20 mouse cellular contexts compared by ENCODE assay signal in the genomic region with DNA sequence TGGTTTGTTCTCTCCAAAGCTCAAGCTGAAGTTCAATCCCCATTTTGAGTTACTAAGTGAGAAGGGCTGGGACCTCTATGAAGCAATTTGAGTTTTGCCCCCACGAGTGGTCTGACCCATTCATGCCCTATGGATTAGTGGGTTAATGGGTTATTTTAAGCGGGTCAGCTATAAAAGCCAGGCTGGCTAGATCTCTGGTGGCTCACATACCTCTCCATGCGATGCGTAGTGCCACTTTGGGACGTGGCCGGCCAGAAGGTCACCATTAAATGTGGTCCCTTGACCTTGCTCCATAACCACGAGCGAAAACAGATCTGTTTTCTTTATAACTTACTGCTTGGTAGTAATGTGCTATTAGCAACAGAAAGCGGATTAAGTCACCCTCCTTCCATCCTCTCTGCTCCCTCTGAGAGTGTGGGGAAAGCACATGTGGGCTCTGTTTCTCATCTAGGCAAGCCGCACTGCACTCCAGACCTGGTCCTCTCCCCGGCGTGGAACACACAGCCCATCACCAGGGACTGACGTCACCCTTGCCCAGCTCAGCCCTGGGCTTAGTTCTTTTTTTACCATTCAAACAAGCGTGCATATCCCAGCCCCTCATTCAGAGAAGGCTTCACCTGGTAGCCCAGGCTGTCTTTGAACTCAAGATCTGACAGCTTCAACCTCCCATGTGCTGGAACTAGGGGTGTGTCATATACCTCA. TPM values are rescaled to one million over a fixed set of nuclear protein-coding genes. Genes with fewer than 3 reads are reported as not detected.
DNase-seq lines count a peak whose midpoint lies in the region; ATAC-seq and TF ChIP-seq lines count a peak whose summit lies in the region.
"Had no signal": no experiment of that assay in that cellular context is flagged by ENCODE, and none has a peak within 500 bp of the region (broad histone marks: within the 10 kb centered on the region; RNA-seq: fewer than 3 reads in every experiment).

No protein-coding gene starts in this region.

- WGBS in hindbrain, embryonic 15.5 days: 86% methylated on average over 14 of the region's 14 CpGs
- WGBS in hindbrain, embryonic 10.5 days: 78% methylated on average over 14 of the region's 14 CpGs
- WGBS in midbrain, embryonic 11.5 days: 72% methylated on average over 14 of the region's 14 CpGs
- WGBS in midbrain, embryonic 14.5 days: 72% methylated on average over 14 of the region's 14 CpGs
- 32% methylated on average over 14 of the region's 14 CpGs for WGBS in limb, embryonic 12.5 days
- 88% methylated on average over 14 of the region's 14 CpGs for WGBS in lung, postnatal 0 days

- no peak overlapping the region for H3K4me3 ChIP-seq in hindbrain, embryonic 15.5 days
- no peak overlapping the region for H3K4me3 ChIP-seq in hindbrain, embryonic 10.5 days
- no peak overlapping the region for H3K4me3 ChIP-seq in midbrain, embryonic 11.5 days (ENCODE audit: low read depth, low read length)
- H3K4me3 ChIP-seq in midbrain, embryonic 14.5 days (replicated peaks; ENCODE audit: low read depth, low read length): no peak overlapping the region
- H3K4me3 ChIP-seq in limb, embryonic 12.5 days (replicated peaks): no peak overlapping the region
- H3K4me3 ChIP-seq in lung, postnatal 0 days (ENCODE audit: low read depth, low read length): no peak overlapping the region
- H3K4me3 ChIP-seq: forebrain, embryonic 13.5 days; liver, embryonic 12.5 days; stomach, embryonic 15.5 days had no signal

- H3K36me3 ChIP-seq in hindbrain, embryonic 15.5 days: no peaks in the 10 kb centered on the region
- no peaks in the 10 kb centered on the region for H3K36me3 ChIP-seq in hindbrain, embryonic 10.5 days
- H3K36me3 ChIP-seq in midbrain, embryonic 11.5 days (ENCODE audit: control insufficient read depth, insufficient read depth, low read length): no peaks in the 10 kb centered on the region
- H3K36me3 ChIP-seq in midbrain, embryonic 14.5 days (ENCODE audit: control insufficient read depth, insufficient read depth, low read length): no peaks in the 10 kb centered on the region
- H3K36me3 ChIP-seq in limb, embryonic 12.5 days: no peaks in the 10 kb centered on the region
- H3K36me3 ChIP-seq in lung, postnatal 0 days (ENCODE audit: insufficient read depth, low read length): no peaks in the 10 kb centered on the region
- H3K36me3 ChIP-seq: liver, embryonic 12.5 days; stomach, embryonic 15.5 days had no signal

- DNase-seq in hindbrain, embryonic 10.5 days (ENCODE audit: low spot score): no peak
- DNase-seq in midbrain, embryonic 11.5 days (ENCODE audit: low spot score, missing footprints): peak; percentile 82
- DNase-seq in midbrain, embryonic 14.5 days: no peak
- no peak for DNase-seq in urinary bladder, postnatal 14 days (ENCODE audit: low spot score)
- no peak for DNase-seq in lung, postnatal 0 days (ENCODE audit: low spot score)
- DNase-seq: adrenal gland, postnatal 36 days; cerebellum, adult 9-10 months; heart, adult 11 months; kidney, postnatal 36 days; lung, adult 18-20 months; lung, postnatal 14 days; thymus, adult 18-20 months; thymus, postnatal 36 days had no signal

- H3K27ac ChIP-seq in hindbrain, embryonic 15.5 days (replicated peaks): no peak overlapping the region
- H3K27ac ChIP-seq in hindbrain, embryonic 10.5 days: no peak overlapping the region
- H3K27ac ChIP-seq in midbrain, embryonic 11.5 days (ENCODE audit: low read depth, low read length): no peak overlapping the region
- H3K27ac ChIP-seq in midbrain, embryonic 14.5 days (replicated peaks; ENCODE audit: low read depth, low read length): no peak overlapping the region
- no peak overlapping the region for H3K27ac ChIP-seq in limb, embryonic 12.5 days
- no peak overlapping the region for H3K27ac ChIP-seq in lung, postnatal 0 days (ENCODE audit: low read length)
- H3K27ac ChIP-seq: forebrain, embryonic 13.5 days; liver, embryonic 12.5 days; stomach, embryonic 15.5 days had no signal

- H3K9ac ChIP-seq in hindbrain, embryonic 15.5 days: no peak overlapping the region
- no peak overlapping the region for H3K9ac ChIP-seq in midbrain, embryonic 11.5 days (ENCODE audit: low read length)
- no peak overlapping the region for H3K9ac ChIP-seq in midbrain, embryonic 14.5 days (replicated peaks; ENCODE audit: low read length)
- no peak overlapping the region for H3K9ac ChIP-seq in limb, embryonic 12.5 days (replicated peaks)
- no peak overlapping the region for H3K9ac ChIP-seq in lung, postnatal 0 days (replicated peaks; ENCODE audit: low read depth)
- H3K9ac ChIP-seq: forebrain, embryonic 13.5 days; liver, embryonic 12.5 days; stomach, embryonic 15.5 days had no signal

- no peak for TF ChIP-seq EP300 in lung, postnatal 0 days (IDR thresholded peaks at IDR 0.05)

- H3K4me2 ChIP-seq in hindbrain, embryonic 15.5 days: no peak overlapping the region
- H3K4me2 ChIP-seq in midbrain, embryonic 11.5 days: no peak overlapping the region
- H3K4me2 ChIP-seq in midbrain, embryonic 14.5 days (ENCODE audit: low read length): no peak overlapping the region
- no peak overlapping the region for H3K4me2 ChIP-seq in limb, embryonic 12.5 days
- H3K4me2 ChIP-seq in lung, postnatal 0 days (replicated peaks; ENCODE audit: low read depth, low read length): no peak overlapping the region
- H3K4me2 ChIP-seq: forebrain, embryonic 13.5 days; heart, embryonic 11.5 days; liver, embryonic 12.5 days; stomach, embryonic 15.5 days had no signal

- no peaks in the 10 kb centered on the region for H3K27me3 ChIP-seq in hindbrain, embryonic 15.5 days
- no peaks in the 10 kb centered on the region for H3K27me3 ChIP-seq in hindbrain, embryonic 10.5 days (ENCODE audit: insufficient read depth, poor library complexity, severe bottlenecking)
- no peaks in the 10 kb centered on the region for H3K27me3 ChIP-seq in midbrain, embryonic 11.5 days (ENCODE audit: control insufficient read depth, insufficient read depth, low read length)
- no peaks in the 10 kb centered on the region for H3K27me3 ChIP-seq in midbrain, embryonic 14.5 days (ENCODE audit: control insufficient read depth, insufficient read depth, low read length)
- 0 out of 2 replicates have a peak, but pooled peaks cover 11% of the 10 kb centered on the region for H3K27me3 ChIP-seq in limb, embryonic 12.5 days
- H3K27me3 ChIP-seq in lung, postnatal 0 days (replicated peaks; ENCODE audit: insufficient read depth, low read length): no peaks in the 10 kb centered on the region
- H3K27me3 ChIP-seq: forebrain, embryonic 13.5 days; liver, embryonic 12.5 days; stomach, embryonic 15.5 days had no signal

- TF ChIP-seq CTCF in lung, postnatal 0 days (IDR thresholded peaks at IDR 0.05): no peak

- H3K4me1 ChIP-seq in hindbrain, embryonic 15.5 days (replicated peaks): no peaks in the 10 kb centered on the region
- H3K4me1 ChIP-seq in hindbrain, embryonic 10.5 days (replicated peaks): no peaks in the 10 kb centered on the region
- H3K4me1 ChIP-seq in midbrain, embryonic 11.5 days (ENCODE audit: control insufficient read depth, insufficient read depth, low read length): no peaks in the 10 kb centered on the region
- no peaks in the 10 kb centered on the region for H3K4me1 ChIP-seq in midbrain, embryonic 14.5 days (ENCODE audit: control insufficient read depth, insufficient read depth, low read length)
- peaks cover 6% of the 10 kb centered on the region for H3K4me1 ChIP-seq in limb, embryonic 12.5 days (replicated peaks)
- H3K4me1 ChIP-seq in lung, postnatal 0 days (ENCODE audit: insufficient read depth, low read depth, low read length): peaks cover 8% of the 10 kb centered on the region; the same call in 1 of the 2 replicates
- H3K4me1 ChIP-seq: forebrain, embryonic 13.5 days; stomach, embryonic 15.5 days had no signal

- 0 out of 2 replicates have a peak, but pooled peaks have one; percentile 30 for ATAC-seq in hindbrain, embryonic 15.5 days (ENCODE audit: low FRiP score, low read depth)
- ATAC-seq in midbrain, embryonic 11.5 days (ENCODE audit: low FRiP score): no peak
- ATAC-seq in midbrain, embryonic 14.5 days (ENCODE audit: low FRiP score, low TSS enrichment): no peak
- ATAC-seq in limb, embryonic 12.5 days (ENCODE audit: insufficient number of reproducible peaks, insufficient read depth, low FRiP score, low TSS enrichment, low read depth): peak; percentile 78
- ATAC-seq in lung, postnatal 0 days: no peak
- ATAC-seq: forebrain, embryonic 13.5 days; intestine, postnatal 0 days; liver, embryonic 12.5 days had no signal

- H3K9me3 ChIP-seq in hindbrain, embryonic 15.5 days: no peaks in the 10 kb centered on the region
- no peaks in the 10 kb centered on the region for H3K9me3 ChIP-seq in hindbrain, embryonic 10.5 days
- H3K9me3 ChIP-seq in midbrain, embryonic 11.5 days (ENCODE audit: control insufficient read depth, low read length): no peaks in the 10 kb centered on the region
- no peaks in the 10 kb centered on the region for H3K9me3 ChIP-seq in midbrain, embryonic 14.5 days (ENCODE audit: control insufficient read depth, low read length)
- no peaks in the 10 kb centered on the region for H3K9me3 ChIP-seq in limb, embryonic 12.5 days
- H3K9me3 ChIP-seq in lung, postnatal 0 days (ENCODE audit: low read length): no peaks in the 10 kb centered on the region
- H3K9me3 ChIP-seq: forebrain, embryonic 13.5 days; liver, embryonic 12.5 days; stomach, embryonic 15.5 days had no signal

RNA-seq across cellular contexts. Expression of a gene that starts 28.3 kb away (rescaled TPM):
- polyA plus RNA-seq in hindbrain, embryonic 15.5 days (2015; fragmentation: Nextera tagmentation; extraction: Ambion mirVana): 66.0 and 72.6 TPM in 2 replicates
- polyA plus RNA-seq in hindbrain, embryonic 10.5 days (2016; fragmentation: Nextera tagmentation; extraction: Ambion mirVana): 8.0 and 25.9 TPM in 2 replicates
- 25.1 and 26.8 TPM in 2 replicates for polyA plus RNA-seq in midbrain, embryonic 11.5 days (2014; fragmentation: Nextera tagmentation; extraction: Ambion mirVana)
- 56.3 and 60.7 TPM in 2 replicates for polyA plus RNA-seq in midbrain, embryonic 14.5 days (2014; fragmentation: Nextera tagmentation; extraction: Ambion mirVana)
- polyA plus RNA-seq in limb, embryonic 12.5 days (2016; fragmentation: Nextera tagmentation; extraction: Ambion mirVana): 9.8 and 10.5 TPM in 2 replicates
- polyA plus RNA-seq in lung, postnatal 0 days (2015; fragmentation: Nextera tagmentation; extraction: Ambion mirVana): 756 and 780 TPM in 2 replicates

Comparison
In these comparisons a context has a peak if more than half of its experiments do, and no peak if none do; other contexts are left out.
1. ATAC-seq: peak in hindbrain, embryonic 15.5 days (single experiment) and limb, embryonic 12.5 days (single experiment); none in midbrain, embryonic 11.5 days (single experiment), midbrain, embryonic 14.5 days (single experiment) and lung, postnatal 0 days (single experiment).
2. RNA of a gene that starts 28.3 kb away (polyA plus RNA-seq): 756 to 780 TPM in lung, postnatal 0 days; 66.0 to 72.6 TPM in hindbrain, embryonic 15.5 days, 56.3 to 60.7 TPM in midbrain, embryonic 14.5 days, 8.0 to 25.9 TPM in hindbrain, embryonic 10.5 days, 25.1 to 26.8 TPM in midbrain, embryonic 11.5 days and 9.8 to 10.5 TPM in limb, embryonic 12.5 days; every median in the first group is over 10 times any median in the second.